Mouse (Mus musculus): ENCODE data around the gene Kansl1.

The Kansl1 gene

DNA sequence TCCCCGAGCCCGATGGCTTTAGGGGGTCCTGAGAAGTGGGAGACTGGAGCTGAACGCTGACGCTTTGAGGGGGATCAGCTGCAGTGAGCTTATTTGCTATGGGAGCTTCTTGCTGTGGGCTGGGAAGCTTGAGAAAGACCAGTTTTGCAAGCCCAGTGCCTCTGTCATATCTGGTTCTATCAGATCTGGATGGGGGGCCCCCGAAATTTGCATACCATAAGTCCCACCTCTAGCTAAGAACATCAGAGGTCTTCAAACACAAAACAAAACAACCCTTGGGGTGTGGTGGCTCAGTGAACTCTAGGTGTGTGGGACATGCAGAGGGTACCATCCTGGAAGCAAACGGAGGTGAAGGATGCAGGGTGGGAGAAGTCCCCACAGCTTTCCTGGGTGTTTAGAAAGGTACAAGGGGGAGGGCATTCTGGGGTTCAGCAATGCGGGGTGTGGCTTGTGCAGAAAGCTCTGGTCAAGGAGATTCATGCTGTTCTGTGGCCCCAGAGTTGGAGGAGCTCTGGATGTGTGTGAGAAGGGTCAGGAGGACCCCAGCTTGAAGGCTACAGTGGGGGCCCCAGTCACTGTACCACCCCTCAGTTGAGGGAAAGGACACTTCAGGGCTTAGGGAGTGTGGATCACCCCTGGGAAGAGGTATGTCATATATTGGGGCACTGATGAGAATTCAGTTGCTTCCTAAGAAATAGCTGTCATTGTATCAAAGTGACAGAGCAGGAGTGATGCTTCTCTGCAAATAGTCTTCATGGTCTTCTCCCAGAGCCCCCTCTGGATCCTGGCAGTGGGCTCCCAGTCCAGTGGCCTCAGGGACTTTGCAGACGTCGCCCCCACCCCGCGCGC, 159.1 kb downstream of the Kansl1 start:
- DNase-seq (ENCODE audit: low read depth): no peak

GRCm38 (mm10) chr11:104307136-104307535, 161.5 kb downstream of the Kansl1 start:
- no peak for DNase-seq (ENCODE audit: low read depth)

- DNase-seq (ENCODE audit: low read depth): no peak
Measured at GRCm38 (mm10) chr11:104306483-104306882, 162.2 kb downstream of the Kansl1 start.

DNA sequence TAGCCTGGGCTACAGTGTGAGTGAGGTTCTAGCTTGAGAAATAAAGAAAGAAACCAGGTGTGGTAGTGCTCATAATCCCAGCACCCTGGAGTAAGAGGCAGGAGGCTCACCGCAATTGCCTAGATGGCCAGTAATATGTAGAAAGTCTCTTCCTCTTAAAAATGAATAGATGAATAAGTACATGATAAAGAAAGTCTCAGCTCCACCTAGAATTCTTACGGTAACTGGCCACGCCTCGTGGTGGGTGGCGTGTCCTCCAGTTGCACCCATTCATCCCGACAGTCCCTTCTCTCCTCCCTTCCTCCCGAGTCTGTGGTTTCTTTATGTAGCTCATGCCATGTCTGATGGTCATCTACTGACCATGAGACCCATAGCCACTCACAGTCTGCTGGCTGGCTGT, 162.9 kb downstream of the Kansl1 start:
- no peak for DNase-seq (ENCODE audit: low read depth)

- DNase-seq (ENCODE audit: low read depth): no peak
Measured at GRCm38 (mm10) chr11:104303088-104303960, 165.3 kb downstream of the Kansl1 start.

GRCm38 (mm10) chr11:104302628-104303027, 166.0 kb downstream of the Kansl1 start:
- no peak for DNase-seq (ENCODE audit: low read depth)

- DNase-seq (ENCODE audit: low read depth): no peak
Measured at GRCm38 (mm10) chr11:104297671-104298070, 171.0 kb downstream of the Kansl1 start.

GRCm38 (mm10) chr11:104295656-104296055, 173.0 kb downstream of the Kansl1 start:
- DNase-seq (ENCODE audit: low read depth): no peak

DNA sequence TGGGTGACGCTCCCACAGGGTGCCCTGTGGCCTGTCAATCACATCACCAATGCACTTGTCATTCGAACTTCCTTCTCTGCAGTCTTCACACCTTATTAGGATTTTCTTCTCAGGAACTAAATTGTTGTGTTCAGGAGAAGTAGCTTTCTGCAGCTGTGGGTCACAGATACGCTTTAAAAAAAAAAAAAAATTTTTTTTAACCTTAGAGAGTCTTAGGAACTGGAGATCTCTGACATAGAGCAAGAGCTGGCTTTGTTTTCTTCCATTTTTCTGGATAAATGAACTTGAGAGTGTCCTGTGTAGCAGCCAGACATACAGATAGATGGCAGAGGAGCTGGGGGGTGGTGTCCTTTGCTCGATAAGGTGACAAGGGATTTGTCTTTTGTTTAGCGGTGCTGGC, 173.5 kb downstream of the Kansl1 start:
- no peak for DNase-seq (ENCODE audit: low read depth)

GRCm38 (mm10) chr11:104293241-104293640, 175.4 kb downstream of the Kansl1 start:
- peak; percentile 19 for DNase-seq (ENCODE audit: low read depth)

GRCm38 (mm10) chr11:104292443-104293220, 176.0 kb downstream of the Kansl1 start:
- no peak for DNase-seq (ENCODE audit: low read depth)

GRCm38 (mm10) chr11:104289199-104290031, 179.2 kb downstream of the Kansl1 start:
- DNase-seq (ENCODE audit: low read depth): peak; percentile 91

DNA sequence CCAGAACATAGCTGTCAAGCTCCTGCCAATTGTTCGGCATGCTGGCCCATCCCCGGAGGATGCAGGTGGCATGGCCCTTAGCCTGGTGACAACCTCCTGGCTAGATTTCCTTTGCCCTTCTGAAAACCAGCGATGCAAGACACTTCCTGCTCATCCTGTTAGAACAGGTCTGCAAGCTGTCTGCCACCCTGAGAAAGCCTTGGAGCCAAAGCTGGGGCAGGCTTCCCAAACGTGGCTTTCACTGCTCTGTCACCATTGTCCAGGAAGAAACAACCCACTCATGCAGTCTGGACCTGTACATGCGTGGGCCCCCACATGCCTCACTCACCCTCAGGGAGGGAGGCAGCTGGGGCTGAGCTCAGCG, 179.8 kb downstream of the Kansl1 start:
- no peak for DNase-seq (ENCODE audit: low read depth)

- no peak for DNase-seq (ENCODE audit: low read depth)
Measured at GRCm38 (mm10) chr11:104287113-104287512, 181.5 kb downstream of the Kansl1 start.
